Mouse (Mus musculus) forelimb bud, embryonic 11.5 days (tissue): ENCODE data around the gene Fbln7.
A peak's percentile ranks its signal among the peaks of the same experiment; 100 is the strongest.

ENCODE experiments used
- DNase-seq: peaks from one replicate; pipeline ENCODE4 v3.0.0-alpha.2; 2012; ENCODE audit warnings: low read depth, low spot score

The Fbln7 gene

DNA sequence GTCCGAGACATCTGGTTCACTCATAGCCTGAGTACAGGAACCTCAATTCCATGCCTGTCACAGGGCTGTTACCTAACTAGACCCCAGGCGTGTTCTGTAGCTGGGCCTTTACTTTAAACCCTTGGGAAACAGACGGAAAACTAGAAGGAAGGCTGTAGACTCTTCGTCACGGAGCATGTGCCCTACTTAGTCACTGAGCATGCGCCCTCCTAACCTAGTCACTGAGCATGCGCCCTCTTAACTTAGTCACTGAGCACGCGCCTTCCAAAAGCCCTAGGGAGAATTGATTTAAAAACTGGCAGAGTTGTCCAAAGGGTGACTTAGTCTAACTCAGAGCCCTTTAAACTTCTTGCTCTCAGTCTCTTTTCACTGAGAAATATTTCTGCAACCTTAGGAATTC lies at the start of gene Fbln7:
TSS of gene Fbln7 (plus strand) at position 346 of the 400 bp plus-strand sequence.
- no peak for DNase-seq

DNA sequence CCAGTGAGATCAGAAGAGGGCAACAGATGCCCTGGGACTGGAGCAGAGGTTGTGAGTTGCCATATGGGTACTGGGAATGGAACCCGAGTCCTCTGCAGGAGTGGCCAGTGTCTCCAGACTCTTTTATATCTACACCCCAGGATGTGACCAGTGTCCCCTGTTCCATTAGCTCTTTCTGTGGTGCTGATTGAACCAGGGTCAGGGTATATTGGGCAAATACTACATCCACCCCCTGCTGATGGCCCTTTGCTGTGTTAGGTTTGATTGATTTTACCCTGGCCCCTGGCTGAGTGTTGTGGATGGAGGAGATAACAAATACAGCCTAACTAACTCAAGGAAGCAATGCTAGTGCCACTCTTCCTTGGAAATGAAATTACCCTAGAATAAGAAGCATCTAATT lies 46.5 kb upstream of the Fbln7 start:
- DNase-seq, result no peak

- DNase-seq, result peak; percentile 4
These were observed 45.9 kb upstream of the Fbln7 start for GRCm38 (mm10) chr2:128816916-128817315.

- peak; percentile 81 for DNase-seq
These were observed 45.4 kb upstream of the Fbln7 start for GRCm38 (mm10) chr2:128817387-128817785.

- DNase-seq, result peak; percentile 96
These were observed 44.7 kb upstream of the Fbln7 start, which contains the start of gene Tmem87b for GRCm38 (mm10) chr2:128817786-128818681. Tmem87b (plus strand) TSS chr2:128818118.

DNA sequence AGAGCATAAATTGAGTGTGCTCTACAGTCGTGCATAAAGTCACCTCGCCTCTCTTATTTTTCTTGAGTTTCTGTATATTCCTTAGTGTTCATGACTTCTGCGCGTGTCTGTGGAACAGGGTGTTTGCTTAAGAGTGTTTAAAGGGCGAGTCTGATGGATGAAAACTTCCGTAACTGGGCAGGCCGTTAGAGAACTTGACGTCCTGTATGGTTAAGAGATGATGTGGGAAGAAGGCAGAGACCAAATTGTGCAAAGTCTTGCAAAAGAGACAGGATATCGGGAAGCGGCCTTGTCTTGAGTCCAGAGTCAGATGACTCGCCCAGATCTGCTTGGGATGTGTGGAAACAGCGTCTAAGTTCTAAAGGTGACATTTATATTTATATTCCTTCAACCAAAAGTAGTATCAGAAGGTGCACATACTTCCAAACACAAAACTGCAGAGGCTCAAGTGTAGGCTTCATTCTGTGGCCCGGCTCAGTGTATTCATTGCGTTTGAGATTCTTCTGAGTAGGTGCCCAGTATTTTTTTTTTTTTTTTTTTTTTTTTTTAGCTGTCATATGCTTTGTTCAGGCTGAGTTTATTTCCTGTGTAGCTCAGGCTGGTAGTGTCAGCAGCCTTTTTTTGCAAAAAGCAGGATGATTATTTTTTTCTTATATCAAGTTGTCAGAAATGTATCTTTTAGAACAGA lies 43.7 kb upstream of the Fbln7 start:
- peak; percentile 10 for DNase-seq

GRCm38 (mm10) chr2:128820631-128821030 lies 42.1 kb upstream of the Fbln7 start:
- DNase-seq, result no peak

GRCm38 (mm10) chr2:128823893-128824292 lies 38.9 kb upstream of the Fbln7 start:
- no peak for DNase-seq

- DNase-seq, result no peak
These were observed 35.0 kb upstream of the Fbln7 start for GRCm38 (mm10) chr2:128827787-128828186.

- no peak for DNase-seq
These were observed 30.2 kb upstream of the Fbln7 start for GRCm38 (mm10) chr2:128832611-128833010.

DNA sequence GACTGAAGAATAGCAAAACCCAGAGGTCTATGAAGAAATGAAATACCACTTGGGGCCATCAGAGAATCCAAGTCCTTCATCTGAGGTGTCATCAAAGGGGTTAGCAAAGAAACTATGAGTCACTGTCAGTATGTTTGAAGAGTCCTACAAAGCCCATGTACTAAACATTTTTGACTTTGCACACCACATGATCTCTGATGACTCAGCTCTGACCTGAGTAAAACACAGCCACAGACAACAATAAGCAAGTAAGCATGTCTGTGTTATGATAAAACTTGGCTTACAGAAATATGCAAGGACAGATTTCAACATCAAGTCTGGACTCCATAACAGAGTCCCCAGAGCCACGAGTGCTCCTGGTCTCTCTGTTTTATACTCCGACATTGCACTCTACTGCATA lies 29.7 kb upstream of the Fbln7 start:
- no peak for DNase-seq

- no peak for DNase-seq
These were observed 29.3 kb upstream of the Fbln7 start for GRCm38 (mm10) chr2:128833435-128833834.

- no peak for DNase-seq
These were observed 25.2 kb upstream of the Fbln7 start for GRCm38 (mm10) chr2:128837531-128837930.

DNA sequence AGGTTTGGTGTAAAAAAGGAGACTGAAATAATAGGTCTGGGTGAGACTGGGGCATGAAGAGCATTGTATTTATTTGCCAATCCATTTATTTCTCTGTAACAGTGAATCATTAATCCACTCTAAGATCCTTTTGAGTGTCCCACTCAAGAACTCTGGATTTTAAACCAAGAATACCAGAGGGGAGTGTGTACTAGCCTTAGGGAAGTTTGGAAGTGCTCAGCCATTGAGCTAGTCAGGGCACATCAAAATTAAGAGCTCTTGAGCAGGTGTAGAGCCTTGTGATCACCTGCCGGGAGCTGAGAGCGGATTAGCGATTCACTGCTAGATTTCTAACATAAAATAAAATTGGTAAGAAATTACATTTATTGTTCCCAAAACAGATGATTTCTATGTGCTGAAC lies 24.2 kb upstream of the Fbln7 start:
- no peak for DNase-seq

GRCm38 (mm10) chr2:128839501-128839900 lies 23.3 kb upstream of the Fbln7 start:
- no peak for DNase-seq

DNA sequence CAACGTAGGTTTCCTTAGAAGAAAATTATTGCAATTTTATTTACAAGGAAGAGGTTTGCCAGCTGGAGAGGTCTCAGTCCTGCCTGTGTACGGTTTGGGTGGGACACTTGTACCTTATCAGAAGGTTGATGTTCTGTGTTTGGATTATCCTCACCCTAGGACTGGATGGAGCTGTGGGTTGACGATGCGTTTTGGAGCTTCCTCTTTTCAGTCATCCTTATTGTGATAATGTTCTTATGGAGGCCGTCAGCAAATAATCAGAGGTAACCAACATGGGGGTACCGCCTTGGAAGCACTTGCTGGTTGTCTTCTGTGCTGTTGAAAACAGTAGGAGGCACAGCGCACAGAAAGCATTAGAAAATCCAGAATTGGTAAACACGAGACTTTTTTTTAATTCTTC lies 20.3 kb upstream of the Fbln7 start:
- DNase-seq, result no peak

GRCm38 (mm10) chr2:128850036-128850435 lies 12.7 kb upstream of the Fbln7 start:
- DNase-seq, result no peak

DNA sequence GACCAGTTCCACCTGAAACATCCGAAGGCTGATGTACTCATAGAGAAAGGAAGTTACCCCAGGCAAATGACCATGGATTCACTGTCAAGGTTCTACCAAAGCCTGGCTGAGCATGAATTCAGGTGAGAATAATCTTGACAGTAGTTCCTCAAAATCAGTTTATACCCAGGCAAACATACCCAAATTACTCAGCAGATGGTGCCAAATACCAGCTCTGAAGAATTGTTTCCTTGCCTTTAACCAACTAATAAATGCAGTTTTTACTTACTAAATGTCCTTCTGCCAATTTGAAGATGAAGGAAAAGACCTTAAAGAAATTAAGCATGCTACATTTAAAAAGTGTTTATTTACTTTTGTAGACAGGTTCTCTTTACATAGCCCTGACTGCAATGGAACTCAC lies 6.1 kb upstream of the Fbln7 start:
- no peak for DNase-seq

DNA sequence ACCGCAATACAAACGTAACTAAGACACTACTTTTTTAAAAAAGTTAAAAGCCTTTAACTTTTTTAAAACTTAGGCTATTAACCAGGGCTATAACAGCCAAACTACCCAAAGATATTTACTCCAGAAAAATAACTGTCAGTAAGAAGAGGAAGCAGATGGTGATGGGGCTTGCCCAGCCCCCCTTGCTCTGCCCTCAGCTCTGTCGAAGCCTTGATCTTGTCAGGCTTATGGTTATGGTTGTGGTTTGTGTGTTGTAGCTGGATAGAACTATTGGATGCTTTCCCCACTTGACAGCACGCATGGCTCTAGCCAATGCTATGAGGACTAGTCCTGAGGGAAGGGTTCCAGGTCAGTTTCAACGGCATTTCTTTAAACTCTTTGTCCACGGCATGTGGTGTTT lies 3.8 kb upstream of the Fbln7 start:
- no peak for DNase-seq

- no peak for DNase-seq
These were observed 2.9 kb upstream of the Fbln7 start for GRCm38 (mm10) chr2:128859861-128860260.

GRCm38 (mm10) chr2:128863777-128864331 lies 1.1 kb downstream of the Fbln7 start:
- DNase-seq, result peak; percentile 44

- no peak for DNase-seq
These were observed 2.3 kb downstream of the Fbln7 start for GRCm38 (mm10) chr2:128865061-128865460.

DNA sequence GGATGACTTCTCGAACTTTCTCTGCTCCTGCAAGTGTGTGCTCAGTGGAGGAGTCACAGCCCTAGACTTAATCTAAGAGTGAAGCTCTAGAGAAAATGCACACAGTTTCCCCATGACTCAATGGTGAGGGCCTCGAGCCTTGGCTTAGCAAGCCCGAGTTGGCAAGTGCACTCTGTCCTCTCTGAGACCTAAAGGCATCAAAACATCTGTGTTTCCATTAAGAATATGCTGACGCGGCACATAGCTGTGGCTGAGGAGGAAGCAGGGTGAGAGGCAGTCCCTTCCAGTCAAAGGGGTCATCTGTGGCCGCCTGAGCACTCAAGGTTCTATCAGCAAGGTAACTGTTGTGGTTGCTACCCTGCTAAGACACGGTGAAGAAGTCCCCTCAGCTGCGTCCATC lies 8.9 kb downstream of the Fbln7 start:
- DNase-seq, result no peak
